Mouse (Mus musculus) lung, postnatal 0 days (tissue): ENCODE data around the gene Thap12.

Source experiments
- CTCF ChIP-seq: IDR thresholded peaks from 2 replicates; pipeline ENCODE4 v1.5.1; 2016; ENCODE audit warnings: antibody characterized with exemption, mild to moderate bottlenecking
- EP300 ChIP-seq: IDR thresholded peaks from 2 replicates; pipeline ENCODE4 v1.6.1; 2016; ENCODE audit warnings: antibody characterized with exemption, mild to moderate bottlenecking, control low read depth

GRCm38 (mm10) chr7:98655681-98656530, 47.0 kb upstream of the Thap12 start:
- TF ChIP-seq CTCF (peak; percentile 47), EP300 (no peak)
